Comparison of ENCODE assay signal across 13 mouse cellular contexts in genomic region chr2:179352676-179353075, GRCm38 (mm10).
"Had no signal": no experiment of that assay in that cellular context is flagged by ENCODE, and none has a peak within 500 bp of the region (broad histone marks: within the 10 kb centered on the region; RNA-seq: fewer than 3 reads in every experiment).

No protein-coding gene starts in this region.

- H3K27me3 ChIP-seq: limb, embryonic 12.5 days; midbrain, embryonic 13.5 days had no signal

- ATAC-seq: intestine, postnatal 0 days; liver, postnatal 0 days; lung, postnatal 0 days; midbrain, embryonic 13.5 days had no signal

- DNase-seq: layer of hippocampus, postnatal 36 days; liver; liver, postnatal 0 days; lung, embryonic 14.5 days; thymus, adult 18-20 months; thymus, postnatal 36 days had no signal

- H3K9me3 ChIP-seq: limb, embryonic 12.5 days; midbrain, embryonic 13.5 days had no signal

- H3K4me1 ChIP-seq: limb, embryonic 12.5 days had no signal

- H3K27ac ChIP-seq: left cerebral cortex, adult 2 months; limb, embryonic 12.5 days; liver, embryonic 14.5 days; macrophage; midbrain, embryonic 13.5 days had no signal

- H3K4me2 ChIP-seq: limb, embryonic 12.5 days; lung, embryonic 14.5 days; midbrain, embryonic 13.5 days had no signal

- H3K4me3 ChIP-seq: left cerebral cortex, adult 2 months; limb, embryonic 12.5 days; midbrain, embryonic 13.5 days had no signal

- H3K36me3 ChIP-seq: limb, embryonic 12.5 days; midbrain, embryonic 13.5 days had no signal

- H3K9ac ChIP-seq: limb, embryonic 12.5 days; liver, embryonic 14.5 days; liver, postnatal 0 days; lung, embryonic 14.5 days; midbrain, embryonic 13.5 days had no signal
